In genomic region chr7:40273459-40274072, GRCm38 (mm10) we compare ENCODE assay signal across 9 mouse cellular contexts.
DNase-seq lines count a peak whose midpoint lies in the region; ATAC-seq and TF ChIP-seq lines count a peak whose summit lies in the region.
"Had no signal": no experiment of that assay in that cellular context is flagged by ENCODE, and none has a peak within 500 bp of the region (broad histone marks: within the 10 kb centered on the region; RNA-seq: fewer than 3 reads in every experiment).

No protein-coding gene starts in this region.

- peak overlapping the region; percentile 53; the same call in 1 of the 2 replicates for H3K27ac ChIP-seq in ES-E14 (ENCODE audit: insufficient read depth, low read depth, low read length, poor library complexity, severe bottlenecking)
- no peak overlapping the region for H3K27ac ChIP-seq in embryonic facial prominence, embryonic 11.5 days (replicated peaks; ENCODE audit: low read depth, low read length)
- no peak overlapping the region for H3K27ac ChIP-seq in layer of hippocampus, adult 2 months

- H3K36me3 ChIP-seq in ES-E14 (ENCODE audit: control insufficient read depth, insufficient read depth, low read length, poor library complexity, severe bottlenecking), result no peaks in the 10 kb centered on the region
- no peaks in the 10 kb centered on the region for H3K36me3 ChIP-seq in embryonic facial prominence, embryonic 11.5 days (replicated peaks; ENCODE audit: control insufficient read depth, insufficient read depth, low read depth, low read length)
- no peaks in the 10 kb centered on the region for H3K36me3 ChIP-seq in splenic B cell, adult 2 months (ENCODE audit: control insufficient read depth, insufficient read depth, low read length, poor library complexity, severe bottlenecking)

- no peaks in the 10 kb centered on the region for H3K9me3 ChIP-seq in ES-E14 (ENCODE audit: control insufficient read depth, insufficient read depth, low read depth, low read length)
- H3K9me3 ChIP-seq in embryonic facial prominence, embryonic 11.5 days (replicated peaks; ENCODE audit: control insufficient read depth, low read length), result no peaks in the 10 kb centered on the region

- H3K4me2 ChIP-seq in embryonic facial prominence, embryonic 11.5 days (ENCODE audit: low read depth, low read length), result no peak overlapping the region

- H3K27me3 ChIP-seq in embryonic facial prominence, embryonic 11.5 days (ENCODE audit: control insufficient read depth, insufficient read depth, low read length), result no peaks in the 10 kb centered on the region
- H3K27me3 ChIP-seq in splenic B cell, adult 2 months (ENCODE audit: control insufficient read depth, insufficient read depth, low read length, poor library complexity, severe bottlenecking), result no peaks in the 10 kb centered on the region

- no peak overlapping the region for H3K9ac ChIP-seq in ES-E14 (ENCODE audit: insufficient read depth, low read depth, low read length, poor library complexity, severe bottlenecking)
- H3K9ac ChIP-seq in embryonic facial prominence, embryonic 11.5 days (replicated peaks; ENCODE audit: low read length), result no peak overlapping the region

- peak; percentile 38 for DNase-seq in ES-E14 (ENCODE audit: low read depth, low spot score)
- peak; percentile 38 for DNase-seq in adrenal gland, adult 8-10 months
- DNase-seq in embryonic facial prominence, embryonic 11.5 days (ENCODE audit: low spot score), result peak; percentile 79
- peak; percentile 66 to 79 for DNase-seq in layer of hippocampus, adult 2 months (ENCODE audit: low spot score in 2 of 2)
- DNase-seq in lung, postnatal 36 days, result peak; percentile 58
- peak; percentile 8 for DNase-seq in splenic B cell, adult 2 months (ENCODE audit: low read depth, low spot score)
- no peak for DNase-seq in spleen, adult 12 weeks (ENCODE audit: low spot score)

- 17% methylated on average over 2 of the region's 2 CpGs for WGBS in embryonic facial prominence, embryonic 11.5 days

- TF ChIP-seq CTCF in layer of hippocampus, adult 2 months (conservative IDR thresholded peaks at IDR 0.05), result peak; percentile 90

- H3K4me1 ChIP-seq in ES-E14 (ENCODE audit: control insufficient read depth in 2 of 2, insufficient read depth in 2 of 2, low read length in 2 of 2, poor library complexity in 1 of 2), result no peaks in the 10 kb centered on the region
- H3K4me1 ChIP-seq in embryonic facial prominence, embryonic 11.5 days (ENCODE audit: control insufficient read depth, insufficient read depth, low read length), result no peaks in the 10 kb centered on the region

- H3K4me3 ChIP-seq in ES-E14 (ENCODE audit: insufficient read depth in 1 of 2, low read depth in 1 of 2, low read length in 2 of 2, poor library complexity in 1 of 2, severe bottlenecking in 1 of 2), result no peak overlapping the region
- H3K4me3 ChIP-seq in embryonic facial prominence, embryonic 11.5 days (ENCODE audit: low read depth, low read length), result no peak overlapping the region
- H3K4me3 ChIP-seq in layer of hippocampus, adult 2 months, result no peak overlapping the region
- H3K4me3 ChIP-seq: myocyte had no signal

- no peak for ATAC-seq in embryonic facial prominence, embryonic 11.5 days (replicated peaks; ENCODE audit: insufficient number of reproducible peaks, low FRiP score, low TSS enrichment, low read depth)
- ATAC-seq in hematopoietic stem cell, adult 5-6 weeks (replicated peaks in 1 of 2; ENCODE audit: insufficient read depth in 1 of 2, low FRiP score in 2 of 2, low TSS enrichment in 1 of 2, low read depth in 1 of 2, poor library complexity in 2 of 2, severe bottlenecking in 2 of 2), result peak; percentile 45 to 46; a peak in 1 of 4 replicates

- in situ Hi-C loops in ES-E14 (cut with MboI; ENCODE audit: low sequenced_read_pairs in 2 of 2, unreplicated experiment in 2 of 2), result loop anchor here in 1 of 2 experiments (10.0 kb wide), 1 partner anchor 199 kb away; no protein-coding TSS in a partner anchor

TF ChIP-seq in ES-E14, 5 proteins besides CTCF, POLR2A, EP300 and RAD21:
- TF ChIP-seq HCFC1 (IDR thresholded peaks at IDR 0.05; ENCODE audit: borderline replicate concordance, insufficient read depth, low read length) (no peak), ZC3H11A (IDR thresholded peaks at IDR 0.05; ENCODE audit: borderline replicate concordance, low read depth, low read length) (peak; percentile 83)
